Mouse (Mus musculus) macrophage (primary cell): ENCODE data around the gene Fads2. TPM values are rescaled to one million over a fixed set of nuclear protein-coding genes. Genes with fewer than 3 reads are reported as not detected.

Experiments used
- H3K27ac ChIP-seq: fragments of 350-480 bp; formaldehyde crosslinking; 2 replicates; pipeline ENCODE4 v1.9.0; 2021
- H3K36me3 ChIP-seq: fragments of 350-480 bp; formaldehyde crosslinking; 2 replicates; pipeline ENCODE4 v1.9.0; 2021; ENCODE audit errors: inconsistent target
- H3K4me3 ChIP-seq: fragments of 350-480 bp; formaldehyde crosslinking; 2 replicates; pipeline ENCODE4 v1.9.0; 2021; ENCODE audit errors: inconsistent target
- H3K79me2 ChIP-seq: fragments of 350-480 bp; formaldehyde crosslinking; 2 replicates; pipeline ENCODE4 v1.9.0; 2021; ENCODE audit errors: inconsistent target
- WGBS: methylation state at CpG from one replicate; pipeline ENCODE4 v1.1.7; 2026; ENCODE audit warnings: inconsistent platforms; ENCODE audit not compliant: missing documents; 5-methylcytosine and 5-hydroxymethylcytosine counted together
- polyA plus RNA-seq: library from polyadenylated mRNA; stranded (reverse); fragments of 250-400 nt; gene quantifications from 3 replicates; pipeline ENCODE4 v1.2.4, GENCODE M21; 2018; ENCODE audit warnings: inconsistent platforms

Gene Fads2
- polyA plus RNA-seq, 1 experiment from 2014 or later = 3.4 TPM

GRCm38 (mm10) chr19:10014824-10015223 is 86.7 kb downstream of the Fads2 start:
- WGBS = 95% methylated on average over 13 of the region's 13 CpGs
- Histone ChIP-seq H3K36me3 (no peaks in the 10 kb centered on the region), H3K4me3 (no peak overlapping the region), H3K27ac (no peak overlapping the region), H3K79me2 (peaks cover 17% of the 10 kb centered on the region)

- WGBS = 89% methylated on average over 4 of the region's 5 CpGs
- H3K79me2 ChIP-seq = peaks cover 8% of the 10 kb centered on the region
- H3K4me3 ChIP-seq = no peak overlapping the region
- no peaks in the 10 kb centered on the region for H3K36me3 ChIP-seq
- no peak overlapping the region for H3K27ac ChIP-seq
Measured at GRCm38 (mm10) chr19:10013913-10014312, 87.6 kb downstream of the Fads2 start.

- Histone ChIP-seq H3K36me3 (no peaks in the 10 kb centered on the region), H3K4me3 (no peak overlapping the region), H3K79me2 (peaks cover 3% of the 10 kb centered on the region), H3K27ac (no peak overlapping the region)
- WGBS = 90% methylated on average over 3 of the region's 3 CpGs
Measured at GRCm38 (mm10) chr19:10013348-10013747, 88.2 kb downstream of the Fads2 start.

GRCm38 (mm10) chr19:10012827-10013278 is 88.7 kb downstream of the Fads2 start:
- WGBS = 72% methylated on average over 4 of the region's 6 CpGs
- H3K79me2 ChIP-seq = no peaks in the 10 kb centered on the region
- no peak overlapping the region for H3K4me3 ChIP-seq
- H3K27ac ChIP-seq = no peak overlapping the region
- no peaks in the 10 kb centered on the region for H3K36me3 ChIP-seq

Other genes starting within 250 kb of the Fads2 start
- 37.8 to 67.1 TPM (median 51.1 TPM) in 3 replicates for gene Incenp, start 202.2 kb downstream of the Fads2 start, polyA plus RNA-seq
- gene Fth1, start 121.1 kb downstream of the Fads2 start, polyA plus RNA-seq = 25,011 to 42,260 TPM (median 38,400 TPM) in 3 replicates
- 0.11 to 1.8 TPM (median 0.22 TPM) in 3 replicates for gene Best1, start 100.1 kb downstream of the Fads2 start, polyA plus RNA-seq
- 97.7 to 161 TPM (median 125 TPM) in 3 replicates for gene Rab3il1, start 100.1 kb downstream of the Fads2 start, polyA plus RNA-seq
- 2.4 to 3.4 TPM (median 2.4 TPM) in 3 replicates for gene Fads3, start 60.2 kb downstream of the Fads2 start, polyA plus RNA-seq
- gene Fads1, start 81.1 kb upstream of the Fads2 start, polyA plus RNA-seq = 63.4 to 93.5 TPM (median 74.9 TPM) in 3 replicates
- gene Tmem258, start 102.3 kb upstream of the Fads2 start, polyA plus RNA-seq = 135 to 169 TPM (median 137 TPM) in 3 replicates
- 13.8 to 52.7 TPM (median 20.3 TPM) in 3 replicates for gene Fen1, start 102.4 kb upstream of the Fads2 start, polyA plus RNA-seq
- 0.08 to 0.37 TPM (median 0.17 TPM) in 3 replicates for gene Myrf, start 139.0 kb upstream of the Fads2 start, polyA plus RNA-seq
- gene Dagla, start 203.1 kb upstream of the Fads2 start, polyA plus RNA-seq = 2.2 to 3.9 TPM (median 2.9 TPM) in 3 replicates